Mouse (Mus musculus) MN1 (cell line): ENCODE measurements around the gene Ccdc78.

Source experiments
- DNase-seq: peaks from one replicate; pipeline ENCODE4 v3.0.0-alpha.2; 2016; ENCODE audit warnings: low spot score

Gene Ccdc78

DNA sequence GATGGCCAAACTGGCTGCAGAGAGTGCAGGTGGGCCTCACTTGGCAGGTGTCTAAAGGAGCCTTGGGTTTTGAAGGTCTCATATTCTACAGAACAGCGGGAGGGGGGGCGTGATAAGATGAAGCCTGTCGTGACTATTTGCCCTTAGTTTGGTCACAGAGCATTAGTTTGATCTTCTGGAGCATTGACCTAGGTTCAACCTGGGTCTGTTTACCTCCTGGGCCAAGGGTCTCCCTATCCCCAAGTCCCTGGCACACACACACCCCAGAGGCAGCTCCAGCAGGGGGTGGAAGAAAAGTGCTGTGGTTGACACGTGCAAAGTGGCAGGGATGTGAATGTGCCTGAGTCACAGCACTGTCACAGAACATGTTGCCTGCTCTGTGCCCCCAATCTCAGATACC lies 24.5 kb downstream of the Ccdc78 start:
- no peak for DNase-seq

DNA sequence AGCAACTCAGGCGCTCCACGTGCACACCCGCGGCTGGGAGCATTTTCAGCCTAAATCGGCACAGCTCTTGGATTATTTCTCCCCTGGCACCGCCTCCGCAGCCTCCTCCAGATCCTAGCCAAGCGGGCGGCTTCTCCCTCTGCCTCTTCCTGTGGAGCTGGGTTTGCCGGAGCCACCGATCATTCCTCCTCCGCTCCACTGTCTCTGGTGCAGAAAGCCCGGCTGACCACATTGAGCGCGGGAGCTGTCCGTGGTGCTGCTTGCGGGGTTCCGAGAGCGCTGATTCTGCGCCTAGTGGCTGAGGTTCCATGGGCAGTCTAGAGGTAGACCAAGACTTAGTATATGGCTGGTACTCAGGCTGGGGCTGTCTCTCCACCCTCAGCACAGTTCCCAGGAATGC lies 27.1 kb downstream of the Ccdc78 start:
- no peak for DNase-seq

DNA sequence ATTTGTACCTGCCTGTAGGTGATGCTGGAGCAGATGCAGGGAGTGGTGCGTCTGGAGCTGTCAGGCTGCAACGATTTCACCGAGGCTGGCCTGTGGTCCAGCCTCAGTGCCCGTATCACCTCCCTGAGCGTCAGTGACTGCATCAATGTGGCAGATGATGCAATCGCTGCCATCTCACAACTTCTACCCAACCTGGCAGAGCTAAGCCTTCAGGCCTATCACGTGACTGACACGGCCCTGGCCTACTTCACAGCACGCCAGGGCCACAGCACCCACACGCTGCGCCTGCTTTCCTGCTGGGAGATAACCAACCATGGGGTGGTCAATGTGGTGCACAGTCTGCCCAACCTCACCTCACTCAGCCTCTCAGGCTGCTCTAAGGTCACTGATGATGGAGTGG lies 31.3 kb downstream of the Ccdc78 start:
- DNase-seq: no peak

DNA sequence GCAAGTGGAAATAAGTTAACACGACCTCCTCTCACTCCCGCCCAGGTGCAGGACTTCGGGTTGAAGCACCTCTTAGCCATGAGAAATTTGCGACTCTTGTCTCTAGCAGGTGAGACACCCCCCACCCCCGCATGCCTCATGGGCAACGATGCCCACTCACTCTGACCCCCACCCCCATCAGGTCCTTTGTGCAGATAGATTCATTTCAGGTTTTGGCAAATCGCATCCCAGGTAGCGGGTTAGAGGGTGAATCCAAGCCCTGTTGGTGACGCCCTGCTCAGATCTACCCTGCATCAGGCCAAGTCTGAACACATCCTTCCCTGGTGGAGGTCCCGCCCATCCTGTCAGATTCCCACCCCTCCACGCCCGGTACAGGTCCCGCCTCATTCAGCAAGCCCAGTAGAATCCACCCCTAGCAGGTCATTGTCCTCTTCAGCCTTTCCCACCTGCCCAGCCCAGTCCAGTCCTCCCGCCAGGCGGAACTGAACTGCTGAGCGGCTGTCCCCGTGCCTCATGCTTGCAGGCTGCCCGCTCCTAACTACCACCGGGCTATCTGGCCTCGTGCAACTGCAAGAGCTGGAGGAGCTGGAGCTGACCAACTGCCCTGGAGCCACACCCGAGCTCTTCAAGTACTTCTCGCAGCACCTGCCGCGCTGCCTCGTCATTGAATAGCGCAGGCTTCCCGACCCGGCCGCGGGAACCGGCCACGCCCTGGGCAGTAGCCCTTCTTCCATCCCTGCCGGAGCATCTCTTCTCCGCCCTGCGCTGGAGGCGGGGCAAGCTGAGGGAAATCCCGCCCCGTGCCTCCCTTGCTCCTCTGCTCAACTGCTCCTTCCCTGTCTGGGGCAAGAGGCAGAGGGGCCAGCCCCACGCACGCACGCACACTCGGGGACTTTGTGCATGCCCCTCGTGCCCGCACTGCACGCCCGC lies 32.7 kb downstream of the Ccdc78 start:
- peak; percentile 50 for DNase-seq

DNA sequence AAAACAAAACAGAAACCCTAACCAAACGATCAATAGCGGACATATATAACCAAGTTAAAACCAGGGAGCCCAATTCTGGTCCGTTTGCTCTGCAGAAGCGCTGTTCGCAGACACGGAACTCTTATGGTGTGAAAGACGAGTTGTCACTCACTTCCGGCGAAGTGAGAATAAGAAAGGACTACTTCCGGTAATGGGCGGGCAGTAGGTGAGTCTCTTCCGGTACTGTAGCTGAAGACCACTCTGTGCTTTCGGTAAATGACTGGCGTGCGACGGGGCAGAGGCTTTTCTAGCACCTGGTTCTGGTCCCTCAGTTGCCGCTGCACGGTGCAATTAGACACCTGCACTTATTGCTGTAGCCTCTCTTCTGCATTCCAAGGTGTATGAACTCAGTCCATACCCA lies 37.1 kb downstream of the Ccdc78 start, which contains the start of gene Wdr24:
Wdr24 (plus strand) TSS at position 176 of the 400 bp plus-strand sequence.
- DNase-seq: peak; percentile 92

DNA sequence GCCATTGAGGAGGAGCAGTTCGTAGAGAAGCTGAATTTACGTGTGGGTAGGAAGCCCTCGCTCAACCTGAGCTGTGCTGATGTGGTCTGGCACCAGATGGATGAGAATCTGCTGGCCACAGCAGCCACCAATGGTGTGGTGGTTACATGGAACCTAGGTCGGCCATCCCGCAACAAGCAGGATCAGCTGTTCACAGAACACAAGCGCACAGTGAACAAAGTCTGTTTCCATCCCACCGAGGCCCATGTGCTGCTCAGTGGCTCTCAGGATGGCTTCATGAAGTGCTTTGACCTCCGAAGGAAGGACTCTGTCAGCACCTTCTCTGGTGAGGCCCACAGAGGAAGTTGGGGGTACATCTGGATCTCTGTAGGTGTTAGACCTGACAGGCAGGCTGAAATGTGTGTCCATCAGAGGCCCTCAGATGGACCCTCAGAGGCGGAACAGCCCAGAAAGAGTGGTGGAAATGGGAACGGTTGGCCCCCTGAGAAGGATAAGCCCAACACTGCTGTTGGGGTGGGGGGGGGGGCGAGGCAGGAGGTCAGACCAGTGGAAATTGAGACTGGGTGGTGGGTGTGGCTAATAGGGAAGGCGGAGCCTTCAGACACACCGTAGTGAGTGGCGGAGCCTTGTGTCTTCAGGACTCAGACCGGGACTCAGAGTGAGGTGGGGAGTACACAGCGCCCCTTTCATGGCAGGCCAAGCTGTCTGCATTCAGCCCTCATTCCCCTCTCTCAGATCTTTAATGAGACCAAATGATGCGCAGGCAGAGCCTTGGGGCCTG lies 38.2 kb downstream of the Ccdc78 start:
- DNase-seq: no peak

DNA sequence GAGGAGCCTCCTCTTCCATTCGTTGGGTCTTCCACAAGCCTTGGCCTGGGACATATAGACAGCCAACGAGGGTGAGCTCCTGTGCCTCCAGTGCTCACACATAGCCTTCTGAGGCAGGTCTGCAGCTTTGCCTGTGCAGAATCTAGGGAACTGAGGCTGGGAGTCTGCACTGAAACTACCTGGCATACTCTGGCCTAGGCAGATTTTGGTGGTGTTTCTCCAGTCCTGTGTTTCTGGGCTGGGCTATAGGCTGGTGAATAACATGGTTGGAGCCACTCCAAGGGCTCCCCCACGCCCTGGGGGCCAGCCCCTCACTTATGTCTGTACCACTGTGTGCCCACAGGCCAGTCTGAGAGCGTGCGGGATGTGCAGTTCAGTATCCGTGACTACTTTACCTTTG lies 38.9 kb downstream of the Ccdc78 start:
- no peak for DNase-seq

DNA sequence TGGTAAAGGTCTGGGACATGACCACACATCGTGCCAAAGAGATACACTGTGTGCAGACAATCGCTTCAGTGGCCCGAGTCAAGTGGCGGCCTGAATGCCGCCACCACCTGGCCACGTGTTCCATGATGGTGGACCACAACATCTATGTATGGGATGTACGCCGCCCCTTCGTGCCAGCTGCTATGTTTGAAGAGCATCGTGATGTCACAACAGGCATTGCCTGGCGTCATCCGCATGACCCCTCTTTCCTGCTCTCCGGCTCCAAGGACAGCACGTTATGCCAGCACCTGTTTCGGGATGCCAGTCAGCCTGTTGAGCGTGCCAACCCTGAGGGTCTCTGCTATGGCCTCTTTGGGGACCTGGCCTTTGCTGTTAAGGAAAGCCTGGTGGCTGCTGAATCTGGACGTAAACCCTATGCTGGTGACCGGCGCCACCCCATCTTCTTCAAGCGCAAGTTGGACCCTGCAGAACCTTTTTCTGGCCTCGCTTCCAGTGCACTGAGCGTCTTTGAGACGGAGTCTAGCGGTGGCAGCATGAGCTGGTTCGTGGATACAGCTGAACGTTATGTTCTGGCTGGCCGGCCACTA lies 39.7 kb downstream of the Ccdc78 start:
- no peak for DNase-seq

DNA sequence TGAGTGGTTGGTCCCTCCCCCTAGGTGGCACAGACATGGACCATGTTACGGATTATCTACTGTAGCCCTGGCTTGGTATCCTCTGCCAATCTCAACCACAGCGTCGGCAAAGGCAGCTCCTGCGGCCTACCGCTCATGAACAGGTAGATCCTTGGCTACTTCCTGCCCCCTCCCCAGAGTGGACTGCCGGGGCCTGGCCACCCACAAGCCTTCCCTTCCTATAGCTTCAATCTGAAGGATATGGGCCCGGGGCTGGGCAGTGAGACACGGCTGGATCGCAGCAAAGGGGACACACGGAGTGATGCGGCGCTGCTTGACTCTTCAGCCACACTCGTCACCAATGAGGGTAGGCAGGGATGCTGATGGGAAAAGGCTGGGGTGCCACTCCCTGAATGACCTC lies 40.6 kb downstream of the Ccdc78 start:
- DNase-seq: no peak

DNA sequence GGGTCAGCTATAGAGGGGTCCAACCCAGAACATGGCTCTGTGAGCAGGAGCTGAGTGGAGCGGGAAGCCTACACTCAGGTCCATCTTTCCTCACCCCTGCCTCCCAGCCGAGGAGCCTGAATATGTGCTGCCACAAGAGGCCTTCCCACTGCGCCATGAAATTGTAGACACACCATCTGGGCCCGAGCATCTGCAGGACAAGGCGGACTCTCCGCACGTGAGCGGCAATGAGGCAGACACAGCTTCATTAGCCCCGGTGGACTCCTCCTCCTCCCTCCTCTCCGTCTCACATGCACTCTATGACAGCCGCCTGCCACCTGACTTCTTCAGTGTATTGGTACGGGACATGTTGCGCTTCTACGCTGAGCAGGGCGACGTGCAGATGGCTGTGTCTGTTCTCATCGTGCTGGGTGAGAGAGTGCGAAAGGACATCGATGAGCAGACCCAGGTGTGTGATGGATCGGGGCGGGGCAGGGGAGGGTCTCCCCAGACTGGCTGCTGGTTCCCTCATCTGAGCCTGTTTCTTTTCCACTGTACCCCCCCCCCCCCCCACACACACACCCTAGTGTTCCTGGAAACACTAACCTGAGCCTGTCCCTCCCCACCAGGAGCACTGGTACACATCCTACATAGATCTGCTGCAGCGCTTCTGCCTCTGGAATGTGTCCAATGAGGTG lies 41.3 kb downstream of the Ccdc78 start:
- DNase-seq: no peak

DNA sequence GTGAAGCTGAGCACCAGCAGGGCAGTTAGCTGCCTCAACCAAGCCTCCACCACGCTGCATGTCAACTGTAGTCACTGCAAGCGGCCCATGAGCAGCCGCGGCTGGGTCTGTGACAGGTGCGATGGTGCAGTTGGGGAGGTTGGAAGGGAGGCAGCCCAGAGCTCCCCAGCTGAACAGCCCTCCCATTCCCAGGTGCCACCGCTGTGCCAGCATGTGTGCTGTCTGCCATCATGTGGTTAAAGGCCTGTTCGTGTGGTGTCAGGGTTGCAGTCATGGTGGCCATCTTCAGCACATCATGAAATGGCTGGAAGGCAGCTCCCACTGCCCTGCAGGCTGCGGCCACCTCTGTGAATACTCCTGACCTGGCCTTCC lies 41.8 kb downstream of the Ccdc78 start:
- no peak for DNase-seq

DNA sequence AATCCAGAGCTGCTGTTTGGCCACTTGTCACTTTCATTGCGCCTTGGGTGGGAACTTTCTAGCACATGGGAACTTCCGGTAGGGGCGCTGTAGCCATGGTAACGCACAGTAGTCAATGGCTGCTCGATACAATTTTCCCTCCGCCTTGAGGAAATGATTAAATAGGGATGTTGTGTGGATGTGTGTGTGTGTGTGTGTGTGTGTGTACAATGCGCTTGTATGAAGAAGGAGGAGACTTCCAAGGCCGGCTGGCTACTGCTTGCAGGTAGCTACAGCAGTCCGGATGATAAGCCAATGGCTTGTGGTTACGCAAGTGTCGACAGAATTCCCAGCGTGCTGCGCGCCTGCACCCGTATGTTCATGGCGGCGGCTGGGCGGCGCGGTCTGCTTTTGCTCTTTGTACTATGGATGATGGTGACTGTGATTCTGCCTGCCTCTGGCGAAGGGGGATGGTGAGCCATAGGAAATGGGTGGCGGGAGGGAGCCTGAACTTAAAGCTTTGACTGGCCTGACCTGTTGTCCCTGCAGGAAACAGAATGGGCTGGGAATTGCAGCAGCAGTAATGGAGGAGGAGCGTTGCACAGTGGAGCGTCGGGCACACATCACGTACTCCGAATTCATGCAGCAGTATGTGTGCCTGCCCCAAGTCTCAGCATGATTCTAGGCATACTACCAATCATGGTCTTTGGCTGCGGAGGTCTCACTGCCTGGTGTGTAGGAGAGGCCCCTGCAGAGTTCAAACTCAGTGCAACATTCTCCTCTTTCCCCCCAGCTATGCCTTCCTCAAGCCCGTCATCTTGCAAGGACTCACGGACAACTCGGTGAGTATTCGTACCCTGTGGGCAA lies 42.6 kb downstream of the Ccdc78 start, which contains the start of gene Jmjd8:
Jmjd8 (plus strand) TSS at position 156 of the 846 bp plus-strand sequence.
- no peak for DNase-seq

DNA sequence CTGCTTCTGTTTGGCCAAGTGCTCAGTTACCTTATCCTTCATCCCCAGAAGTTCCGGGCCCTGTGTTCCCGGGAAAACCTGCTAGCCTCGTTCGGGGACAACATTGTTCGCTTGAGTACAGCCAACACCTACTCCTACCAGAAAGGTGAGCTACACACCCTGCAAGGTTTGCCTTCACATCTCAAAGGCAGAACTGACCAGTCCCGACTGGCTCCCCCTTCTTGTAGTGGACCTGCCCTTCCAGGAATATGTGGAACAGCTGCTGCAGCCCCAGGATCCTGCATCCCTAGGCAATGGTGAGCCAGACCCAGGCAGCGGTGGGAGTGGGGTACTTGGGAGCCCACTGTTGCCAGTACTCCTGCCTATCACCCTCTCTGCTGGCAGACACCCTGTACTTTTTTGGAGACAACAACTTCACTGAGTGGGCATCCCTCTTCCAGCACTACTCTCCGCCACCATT lies 43.2 kb downstream of the Ccdc78 start:
- no peak for DNase-seq

DNA sequence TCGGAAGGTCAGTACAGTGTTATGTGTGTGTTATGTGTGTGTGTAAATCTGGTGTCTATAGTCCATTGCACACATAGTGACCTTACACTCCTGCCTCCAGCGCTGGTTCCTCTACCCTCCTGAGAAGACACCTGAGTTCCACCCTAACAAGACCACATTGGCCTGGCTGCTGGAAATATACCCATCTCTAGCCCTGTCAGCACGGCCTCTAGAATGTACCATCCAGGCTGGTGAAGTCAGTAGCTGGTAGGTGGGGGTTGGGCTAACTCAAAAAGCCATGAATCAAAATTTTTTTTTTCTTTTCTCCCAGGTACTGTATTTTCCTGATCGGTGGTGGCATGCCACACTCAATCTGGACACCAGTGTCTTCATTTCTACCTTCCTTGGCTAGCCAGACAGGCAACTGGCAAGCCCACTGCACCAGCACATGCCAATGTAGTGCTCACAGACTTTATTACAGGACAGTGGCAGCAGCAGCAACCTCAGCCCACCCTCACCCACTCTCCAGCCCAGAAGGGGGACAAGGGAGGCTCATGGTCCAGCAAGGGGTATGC lies 43.9 kb downstream of the Ccdc78 start:
- DNase-seq: no peak

DNA sequence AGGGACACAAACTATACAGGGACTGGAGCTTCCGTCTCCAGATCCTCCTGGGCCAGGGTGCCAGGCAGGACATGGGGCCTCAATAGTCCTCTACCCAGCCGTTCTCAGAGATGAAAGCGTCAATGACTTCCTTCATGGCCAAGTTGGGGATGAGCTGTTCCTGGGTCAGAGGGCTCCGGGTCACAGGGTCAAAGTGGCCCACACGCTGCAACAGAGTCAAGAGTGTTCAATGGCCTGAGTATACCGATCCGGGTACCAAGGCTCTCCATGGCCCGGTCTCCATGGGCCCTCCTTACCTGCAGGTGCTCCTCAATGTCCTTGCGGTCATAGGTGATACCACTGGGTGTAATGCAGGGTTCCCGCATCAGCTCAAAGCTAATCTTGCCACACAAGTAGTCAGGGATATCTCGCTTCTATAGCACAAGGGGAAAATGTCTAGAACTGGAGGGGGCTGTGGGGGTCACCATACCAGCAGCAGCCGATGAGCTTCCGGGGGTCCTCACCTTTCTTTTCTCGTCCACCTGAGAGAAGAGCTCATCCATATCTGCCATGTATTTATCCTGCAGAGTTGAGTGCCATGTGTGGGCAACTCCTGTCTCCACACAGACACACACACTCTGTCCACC lies 44.5 kb downstream of the Ccdc78 start:
- no peak for DNase-seq

DNA sequence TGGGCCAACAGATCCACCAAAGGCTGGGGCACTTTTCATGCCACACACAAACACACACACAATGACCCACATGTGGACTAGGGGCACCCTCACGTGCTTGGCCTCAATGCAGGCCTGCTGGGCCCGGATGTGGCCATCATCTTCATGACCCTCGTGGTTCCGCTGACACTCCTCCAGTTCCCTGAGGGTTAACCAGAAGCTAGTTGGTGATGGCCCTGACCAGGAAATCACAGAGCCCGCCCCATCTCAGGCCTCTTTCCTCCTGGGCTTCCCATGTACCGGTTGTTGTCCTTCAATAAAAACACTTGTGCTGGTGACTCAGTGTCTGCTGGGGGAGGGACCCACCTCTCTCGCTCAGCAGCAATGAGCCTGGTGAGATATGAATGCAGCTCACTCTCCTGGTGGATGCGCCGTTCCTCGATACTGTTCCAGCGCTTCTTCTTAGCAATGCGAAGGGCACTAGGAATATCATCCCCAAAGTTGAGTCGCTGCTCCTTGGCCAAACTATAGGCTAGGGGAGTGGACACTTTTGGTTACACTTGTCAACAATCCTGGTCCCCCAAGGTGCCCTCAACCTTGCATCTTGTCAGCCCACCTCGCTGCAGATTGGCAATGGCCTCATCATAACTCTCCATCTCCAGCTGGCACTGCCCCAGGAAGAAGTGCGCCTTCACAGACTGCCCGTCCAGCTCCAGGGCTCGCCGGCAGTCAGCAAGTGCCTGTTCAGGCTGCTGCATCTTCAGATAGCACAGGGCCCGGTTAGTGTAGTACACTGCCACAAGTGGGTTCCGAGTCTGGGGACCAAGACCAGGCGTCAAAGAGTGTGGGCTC lies 45.3 kb downstream of the Ccdc78 start:
- DNase-seq: peak; percentile 68

DNA sequence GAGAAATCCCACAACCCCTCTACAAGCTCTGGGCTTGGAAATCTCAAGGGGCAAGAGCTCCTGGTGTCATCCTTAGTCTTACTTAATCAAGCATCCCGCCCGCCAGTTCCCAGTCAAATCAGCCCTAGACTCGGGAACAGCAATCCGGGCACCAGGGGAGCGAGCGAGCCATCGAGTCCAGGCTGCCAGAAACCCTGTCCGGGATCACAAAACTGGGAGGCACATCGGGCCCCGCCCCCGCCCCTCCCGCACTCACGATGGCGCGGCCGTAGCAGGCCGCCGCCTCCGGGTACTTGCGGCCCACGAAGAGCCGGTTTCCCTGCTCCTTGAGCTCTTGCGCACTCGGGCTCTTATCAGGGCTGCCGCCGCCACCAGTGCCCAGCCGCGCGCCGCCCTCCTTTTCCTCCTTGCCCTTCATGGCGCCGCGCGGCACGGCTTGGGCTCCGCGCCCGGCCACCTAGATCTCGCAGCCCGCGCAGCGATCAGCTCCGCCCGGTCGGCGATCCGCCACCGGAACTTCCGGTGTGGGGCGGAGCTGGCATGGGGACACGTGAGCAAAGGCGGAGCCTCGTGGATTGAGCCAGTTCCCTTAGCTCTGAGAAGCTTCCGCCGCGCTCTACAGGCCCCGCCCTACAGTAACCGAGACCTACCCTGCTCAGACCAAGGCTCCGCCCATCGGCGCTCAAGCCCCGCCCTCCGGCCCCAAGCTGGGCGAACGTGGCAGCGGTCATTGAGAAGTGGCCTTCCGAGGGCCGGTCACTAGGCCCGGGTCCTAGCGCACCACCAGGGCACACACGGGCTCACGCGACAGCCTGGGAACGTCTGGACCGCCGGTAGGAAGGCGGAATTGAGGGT lies 46.3 kb downstream of the Ccdc78 start:
- DNase-seq: peak; percentile 99

DNA sequence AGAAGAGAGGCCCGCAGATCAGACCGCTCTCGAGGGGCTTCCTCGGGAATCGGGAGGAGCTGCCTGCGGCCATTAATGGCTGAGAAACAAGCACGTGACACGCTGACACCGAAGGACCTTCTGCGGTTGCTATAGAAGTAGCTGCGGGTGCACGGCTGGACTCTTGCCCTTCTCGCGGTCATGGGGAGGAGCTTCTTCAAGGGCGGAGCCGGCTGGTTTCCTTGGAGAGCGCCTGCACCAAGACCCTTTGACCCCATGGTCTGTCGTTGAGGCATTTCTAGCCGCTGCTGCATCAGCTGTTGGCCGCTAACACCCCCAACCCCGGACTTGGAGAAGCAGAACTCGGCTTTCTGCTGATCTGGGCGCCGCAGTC lies 46.9 kb downstream of the Ccdc78 start, which contains the start of gene Stub1:
Stub1 (minus strand) TSS at position 114 of the 373 bp plus-strand sequence.
- peak; percentile 95 for DNase-seq
